Mouse (Mus musculus) MN1 (cell line): ENCODE data around the gene Ttll1.

Experiments
- DNase-seq: peaks from one replicate; pipeline ENCODE4 v3.0.0-alpha.2; 2016; ENCODE audit warnings: low spot score

Gene Ttll1

DNA sequence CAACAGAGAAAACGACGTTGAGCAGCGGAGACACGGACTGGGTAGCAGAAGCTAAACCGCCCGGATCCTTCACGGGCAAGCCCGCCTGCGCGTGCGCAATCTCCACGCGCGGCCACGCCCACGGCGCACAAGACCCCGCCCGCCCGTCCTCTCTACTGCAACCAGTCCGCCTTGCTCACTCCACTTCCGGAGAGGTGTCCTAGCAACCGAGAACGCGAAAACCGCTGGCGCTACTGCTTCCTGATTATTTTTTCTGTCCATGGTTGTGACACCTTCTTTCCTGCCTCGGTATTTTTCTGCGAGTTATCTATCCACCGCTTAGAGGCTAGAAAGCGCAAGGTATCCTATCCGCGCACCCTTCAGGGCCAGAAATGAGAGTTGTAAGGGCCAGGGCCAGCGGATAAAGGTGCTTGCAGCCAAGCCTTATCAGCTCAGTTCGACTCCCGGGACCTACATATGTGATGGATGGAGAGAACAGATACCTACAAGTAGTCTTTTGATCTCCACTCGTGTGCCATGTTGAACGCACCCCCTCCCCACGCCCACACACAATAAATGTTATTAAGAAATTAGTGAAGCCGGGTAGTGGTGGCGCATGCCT, at the start of gene Ttll1:
Gene Ttll1 (minus strand): TSS at position 89 of the 601 bp plus-strand sequence.
- peak; percentile 98 for DNase-seq

DNA sequence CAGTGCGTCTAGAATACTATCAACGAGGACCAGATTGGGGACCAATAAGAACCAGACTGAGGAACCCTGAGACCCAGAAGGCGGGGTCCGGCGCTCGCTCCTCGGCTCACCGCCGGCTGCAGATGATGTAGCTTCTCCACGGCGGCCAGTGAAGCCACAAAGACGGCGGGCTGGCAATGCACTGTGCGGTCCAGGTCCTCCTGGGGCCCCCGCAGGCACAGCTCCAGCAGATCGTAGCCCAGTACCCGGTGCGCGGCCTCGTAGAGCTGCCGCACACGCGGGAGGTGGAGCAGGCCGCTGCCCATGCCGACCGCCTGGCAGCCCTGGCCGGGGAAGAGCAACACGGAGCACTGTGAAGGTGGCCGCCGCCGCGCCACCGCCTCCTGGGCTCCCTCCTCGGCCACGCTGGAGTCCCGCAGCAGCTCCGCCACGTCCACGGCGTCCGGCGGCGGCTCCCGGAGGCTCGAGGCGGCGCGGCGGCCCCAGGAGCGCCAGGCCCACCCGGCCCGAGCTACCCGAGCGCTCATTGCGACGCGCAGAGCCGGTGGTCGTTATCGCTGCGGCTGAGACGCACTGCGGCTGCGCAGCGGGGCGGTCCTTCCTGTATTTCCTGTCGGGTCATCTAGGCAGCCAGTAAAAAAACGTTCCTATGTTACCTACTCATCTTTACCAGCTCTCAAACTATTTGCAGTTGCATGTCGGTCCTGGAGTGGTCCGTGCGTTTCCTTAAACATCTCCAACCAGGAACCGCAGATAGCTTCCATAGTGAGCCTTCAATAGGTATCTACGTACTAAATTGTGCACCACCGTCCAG, 44.7 kb upstream of the Ttll1 start:
- DNase-seq = peak; percentile 93

GRCm38 (mm10) chr15:83553831-83554230, 43.1 kb upstream of the Ttll1 start:
- peak; percentile 32 for DNase-seq

DNA sequence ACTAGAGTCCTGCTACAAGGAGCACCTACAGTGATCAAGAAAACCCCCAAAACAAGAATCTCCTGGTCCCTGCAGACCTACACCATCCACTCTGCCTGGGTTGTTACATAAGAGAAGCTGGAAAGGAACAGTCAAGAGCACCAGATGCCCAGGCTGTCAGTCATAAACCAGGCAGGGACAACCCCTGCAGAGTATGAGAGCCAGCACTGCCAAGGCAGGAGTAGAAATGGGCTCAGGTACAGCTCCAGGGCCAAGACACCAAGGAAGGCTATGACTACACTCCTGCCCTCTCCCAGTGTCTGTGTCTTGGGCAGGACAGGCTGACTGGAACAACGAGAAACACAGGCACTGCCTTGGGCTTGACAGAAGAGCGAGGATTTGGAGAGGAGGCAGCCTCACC, 39.4 kb upstream of the Ttll1 start:
- no peak for DNase-seq

DNA sequence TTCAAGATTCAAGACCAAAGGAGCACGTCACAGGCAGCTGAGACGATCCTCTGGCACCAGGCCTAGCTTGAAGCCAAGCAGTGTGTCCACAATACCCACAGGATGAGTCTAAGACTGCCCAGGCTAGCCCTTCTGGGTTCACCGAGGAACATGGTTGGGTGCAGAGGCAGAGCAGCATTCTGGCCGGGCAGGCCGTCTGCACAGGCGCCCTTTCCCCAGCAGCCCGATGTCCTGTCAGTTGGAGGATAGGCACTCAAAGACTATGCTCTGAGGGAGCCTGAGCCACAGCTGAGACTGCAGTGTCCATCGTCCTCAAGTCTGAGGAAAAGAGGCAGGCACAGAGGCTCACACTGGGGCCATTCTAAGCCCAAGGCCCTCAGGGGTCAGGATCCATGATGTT, 36.5 kb upstream of the Ttll1 start:
- DNase-seq = no peak

GRCm38 (mm10) chr15:83546029-83546428, 35.3 kb upstream of the Ttll1 start:
- no peak for DNase-seq

DNA sequence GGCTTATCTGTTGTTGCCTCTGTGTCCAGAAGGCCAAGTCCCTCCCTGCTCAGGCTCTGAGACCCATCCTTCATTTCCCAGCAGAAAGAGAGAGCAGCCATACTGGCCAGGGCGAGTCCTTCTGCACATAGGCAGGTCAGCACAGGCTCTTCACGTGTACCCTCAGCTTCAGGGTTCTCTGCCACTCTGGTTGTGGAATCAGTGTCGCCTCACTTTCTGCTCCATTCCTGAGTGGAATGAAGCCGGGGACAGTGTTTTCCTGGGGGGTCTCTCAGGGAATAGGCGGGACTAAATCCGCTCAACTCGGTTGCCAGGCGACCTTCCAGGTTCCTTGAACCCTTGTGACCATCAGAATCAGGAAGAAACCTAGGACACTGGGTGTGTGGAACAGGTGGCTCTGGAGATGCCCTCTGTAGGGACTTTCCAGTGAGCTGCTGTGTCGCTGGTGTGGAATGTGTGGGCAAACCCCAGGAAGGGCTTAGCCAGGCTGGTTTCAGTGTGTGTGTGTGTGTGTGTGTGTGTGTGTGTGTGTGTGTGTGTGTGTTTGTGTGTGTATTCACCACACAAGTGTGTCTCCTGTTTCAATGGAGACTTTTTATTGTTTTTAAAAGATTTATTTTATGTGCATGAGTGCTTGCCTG, 31.1 kb upstream of the Ttll1 start:
- DNase-seq = no peak

- no peak for DNase-seq
Measured at GRCm38 (mm10) chr15:83539905-83540304, 29.2 kb upstream of the Ttll1 start.

GRCm38 (mm10) chr15:83538855-83539254, 28.2 kb upstream of the Ttll1 start:
- no peak for DNase-seq

- DNase-seq = no peak
Measured at GRCm38 (mm10) chr15:83535890-83536231, 25.2 kb upstream of the Ttll1 start.

- DNase-seq = peak; percentile 63
Measured at GRCm38 (mm10) chr15:83534960-83535889, 24.5 kb upstream of the Ttll1 start.

DNA sequence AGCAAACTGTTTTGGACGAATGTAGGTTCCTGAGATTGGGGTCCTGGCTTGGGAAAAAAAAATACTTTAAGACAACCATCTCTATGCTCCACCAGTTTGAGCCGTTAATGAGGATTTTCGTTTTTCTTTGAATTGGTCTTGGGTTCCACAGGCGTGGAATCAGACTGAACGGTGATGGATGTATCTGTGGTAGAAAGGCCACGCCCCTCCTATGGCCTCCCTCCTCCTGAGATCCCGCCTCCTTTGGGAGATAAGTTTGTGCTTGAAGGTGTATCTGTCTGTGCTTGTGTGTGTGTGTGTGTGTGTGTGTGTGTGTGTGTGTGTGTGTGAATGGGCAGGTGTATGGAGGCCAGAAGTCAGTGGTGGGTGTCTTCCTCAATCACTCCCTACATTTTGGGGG, 21.9 kb upstream of the Ttll1 start:
- no peak for DNase-seq

- no peak for DNase-seq
Measured at GRCm38 (mm10) chr15:83531961-83532469, 21.3 kb upstream of the Ttll1 start.

- no peak for DNase-seq
Measured at GRCm38 (mm10) chr15:83530688-83531087, 20.0 kb upstream of the Ttll1 start.

DNA sequence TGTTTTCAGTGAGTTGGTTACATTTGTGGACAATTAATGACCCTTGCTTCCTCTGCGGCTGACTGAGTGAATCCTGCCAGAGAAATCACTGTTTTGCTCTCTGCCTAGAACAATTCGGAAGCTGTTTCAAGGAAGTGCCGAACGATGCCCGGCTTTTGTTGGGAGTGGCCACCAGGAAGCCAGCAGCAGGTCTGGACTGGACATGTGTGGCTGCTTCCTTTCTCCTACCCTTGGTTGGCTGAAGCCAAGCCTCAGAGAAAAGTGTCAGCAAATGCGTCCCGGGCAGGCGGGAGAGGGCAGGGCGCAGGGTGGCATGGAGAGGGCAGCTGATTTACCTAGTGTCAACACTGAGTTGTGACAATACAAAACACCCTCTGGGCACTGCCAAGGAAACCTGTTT, 19.5 kb upstream of the Ttll1 start:
- no peak for DNase-seq

- DNase-seq = no peak
Measured at GRCm38 (mm10) chr15:83529765-83530164, 19.1 kb upstream of the Ttll1 start.

DNA sequence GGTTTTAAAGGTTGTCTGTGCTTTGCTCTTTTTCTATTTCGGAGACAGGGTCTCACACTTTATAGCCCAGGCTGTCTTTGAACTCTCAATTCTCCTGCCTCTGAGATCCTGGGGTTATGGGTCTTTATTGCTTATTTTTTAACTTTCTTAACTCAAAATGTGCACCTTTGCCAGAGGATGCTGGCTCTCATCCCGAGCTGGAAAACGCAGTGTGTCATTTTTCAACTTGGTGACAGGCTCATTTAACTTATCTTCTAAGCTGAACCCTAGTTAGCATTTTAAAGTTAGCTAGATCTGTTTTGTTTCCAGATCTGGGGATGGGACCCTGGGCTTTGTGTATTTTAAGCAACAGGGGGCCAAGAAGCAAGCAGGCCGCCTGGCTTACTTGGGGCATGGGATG, 18.2 kb upstream of the Ttll1 start:
- no peak for DNase-seq

GRCm38 (mm10) chr15:83527747-83528146, 17.1 kb upstream of the Ttll1 start:
- no peak for DNase-seq

GRCm38 (mm10) chr15:83527092-83527437, 16.4 kb upstream of the Ttll1 start:
- no peak for DNase-seq

DNA sequence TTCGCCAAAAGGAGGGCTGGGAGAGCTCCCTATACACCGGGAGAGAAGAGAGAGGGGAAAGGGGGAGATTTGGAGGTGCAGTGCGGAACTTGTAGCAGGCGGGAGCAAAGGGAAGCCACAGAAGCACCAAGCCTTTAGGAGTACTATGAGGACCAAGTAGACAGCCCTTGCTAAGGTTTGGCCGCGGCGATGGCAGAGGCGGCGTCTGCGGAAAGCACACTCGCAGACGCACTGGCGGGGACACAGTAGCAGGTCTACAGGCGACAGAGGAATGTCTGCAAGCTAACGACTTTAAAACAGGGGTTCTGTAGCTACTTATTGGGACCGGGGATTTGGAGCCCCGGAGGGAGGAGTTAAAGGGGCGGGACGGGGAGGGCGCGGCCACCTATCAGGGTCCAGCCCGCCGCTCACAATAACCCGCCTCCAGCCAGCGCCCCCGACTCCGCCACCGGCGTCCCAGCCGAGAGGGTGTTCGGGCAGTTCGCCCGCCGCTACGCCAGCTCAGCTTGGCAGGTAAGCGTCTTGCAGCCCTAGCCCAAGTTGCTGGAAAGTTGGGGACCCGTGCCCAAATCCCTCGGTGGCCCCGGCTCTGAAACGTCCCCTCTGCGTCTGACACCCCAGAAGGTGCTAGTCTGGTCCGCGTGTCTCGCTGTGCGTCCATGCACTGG, 15.9 kb upstream of the Ttll1 start, which contains the start of gene Bik:
Gene Bik (plus strand): TSS at position 439 of the 668 bp plus-strand sequence.
- peak; percentile 33 for DNase-seq

DNA sequence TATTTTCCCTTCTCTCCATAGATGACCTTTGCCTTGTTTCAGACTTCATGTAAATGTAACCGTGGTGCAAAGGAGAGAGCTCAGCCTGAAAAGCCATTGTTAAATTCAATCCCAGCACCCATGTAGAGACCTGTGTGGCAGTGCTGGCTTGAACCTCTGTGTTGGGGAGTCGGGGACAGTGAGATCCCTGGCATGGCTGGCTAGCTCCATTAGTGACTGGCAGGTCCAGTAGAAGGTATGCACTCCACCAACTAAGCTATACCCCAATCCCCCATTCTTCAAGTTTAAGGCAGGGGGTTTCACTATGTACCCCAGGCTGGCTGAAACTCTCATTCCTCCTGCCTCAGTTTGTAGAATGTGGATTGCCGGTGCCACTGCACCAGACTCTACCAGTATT, 13.6 kb upstream of the Ttll1 start:
- DNase-seq = no peak
